ENCODE assay signal across 7 mouse cellular contexts in the genomic region with DNA sequence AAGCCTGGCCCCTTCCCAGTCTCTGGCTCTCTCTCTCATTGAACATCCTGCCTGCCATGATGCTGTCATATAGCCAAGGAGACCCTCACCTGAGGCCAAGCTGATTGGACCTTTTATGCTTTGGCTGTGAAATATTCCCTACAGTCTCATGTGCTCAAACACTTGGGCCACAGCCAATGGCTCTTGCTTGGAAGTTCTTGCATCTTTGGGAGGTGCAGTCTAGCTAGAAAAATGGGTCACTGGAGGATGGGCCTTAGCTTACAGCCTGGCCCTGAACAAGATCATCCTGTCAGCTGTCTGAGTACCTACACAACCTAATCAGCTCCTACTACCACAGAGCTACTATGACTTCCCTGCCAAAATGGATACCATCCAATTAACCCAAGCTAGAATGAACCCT.
"Had no signal": no experiment of that assay in that cellular context is flagged by ENCODE, and none has a peak within 500 bp of the region (broad histone marks: within the 10 kb centered on the region; RNA-seq: fewer than 3 reads in every experiment).

No protein-coding gene starts in this region.

- DNase-seq: liver, embryonic 13.5 days; liver, postnatal 0 days; lung, postnatal 14 days; retina, postnatal 1 day; thymus, adult 2 months; thymus, postnatal 25 days had no signal

- ATAC-seq: liver, postnatal 0 days; midbrain, embryonic 15.5 days had no signal
